Mouse (Mus musculus): ENCODE data around the gene St5. TPM values are rescaled to one million over a fixed set of nuclear protein-coding genes. Genes with fewer than 3 reads are reported as not detected.

The St5 gene
- polyA plus RNA-seq, 1 experiment from 2014 or later: 19.7 TPM

GRCm38 (mm10) chr7:109524763-109525162 is 178.6 kb downstream of the St5 start:
- no peaks in the 10 kb centered on the region for H3K9me3 ChIP-seq
- H3K27ac ChIP-seq: no peak overlapping the region
- peaks cover 15% of the 10 kb centered on the region for H3K4me1 ChIP-seq
- H3K27me3 ChIP-seq (replicated peaks): no peaks in the 10 kb centered on the region
- no peak overlapping the region for H3K9ac ChIP-seq
- no peak overlapping the region for H3K4me2 ChIP-seq
- peaks cover 33% of the 10 kb centered on the region; the same call in 1 of the 2 replicates for H3K36me3 ChIP-seq (replicated peaks)
- no peak for ATAC-seq (replicated peaks)
- no peak overlapping the region for H3K4me3 ChIP-seq
- WGBS: 87% methylated on average over 3 of the region's 3 CpGs

- ATAC-seq (replicated peaks): no peak
- H3K36me3 ChIP-seq (replicated peaks): peaks cover 33% of the 10 kb centered on the region; the same call in 1 of the 2 replicates
Measured at GRCm38 (mm10) chr7:109524442-109524744, 179.0 kb downstream of the St5 start.

GRCm38 (mm10) chr7:109523741-109524441 is 179.5 kb downstream of the St5 start:
- H3K27ac ChIP-seq: no peak overlapping the region
- ATAC-seq (replicated peaks): no peak
- 70% methylated on average over 6 of the region's 6 CpGs for WGBS

More at GRCm38 (mm10) chr7:109524442-109524744, 179.0 kb downstream of the St5 start:
- Histone ChIP-seq H3K27ac (no peak overlapping the region), H3K4me2 (no peak overlapping the region), H3K4me1 (peaks cover 17% of the 10 kb centered on the region), H3K27me3 (replicated peaks) (no peaks in the 10 kb centered on the region), H3K4me3 (no peak overlapping the region), H3K9ac (no peak overlapping the region), H3K9me3 (no peaks in the 10 kb centered on the region)

GRCm38 (mm10) chr7:109523304-109523703 is 180.1 kb downstream of the St5 start:
- ATAC-seq (replicated peaks): no peak
- no peak overlapping the region for H3K4me3 ChIP-seq
- peaks cover 33% of the 10 kb centered on the region; the same call in 1 of the 2 replicates for H3K36me3 ChIP-seq (replicated peaks)
- no peak overlapping the region for H3K27ac ChIP-seq
- peaks cover 18% of the 10 kb centered on the region for H3K4me1 ChIP-seq
- H3K4me2 ChIP-seq: no peak overlapping the region
- 70% methylated on average over 2 of the region's 2 CpGs for WGBS
- no peaks in the 10 kb centered on the region for H3K9me3 ChIP-seq
- H3K9ac ChIP-seq: no peak overlapping the region
- no peaks in the 10 kb centered on the region for H3K27me3 ChIP-seq (replicated peaks)

More at GRCm38 (mm10) chr7:109523741-109524441, 179.5 kb downstream of the St5 start:
- Histone ChIP-seq H3K9me3 (no peaks in the 10 kb centered on the region), H3K27me3 (replicated peaks) (no peaks in the 10 kb centered on the region), H3K4me1 (peaks cover 17% of the 10 kb centered on the region), H3K4me3 (no peak overlapping the region), H3K4me2 (no peak overlapping the region), H3K36me3 (replicated peaks) (peaks cover 33% of the 10 kb centered on the region; the same call in 1 of the 2 replicates), H3K9ac (no peak overlapping the region)

GRCm38 (mm10) chr7:109522084-109522483 is 181.3 kb downstream of the St5 start:
- WGBS: 78% methylated on average over 5 of the region's 5 CpGs
- H3K27ac ChIP-seq: no peak overlapping the region
- no peak overlapping the region for H3K9ac ChIP-seq
- H3K4me3 ChIP-seq: no peak overlapping the region
- no peak overlapping the region for H3K4me2 ChIP-seq
- H3K36me3 ChIP-seq (replicated peaks): peaks cover 33% of the 10 kb centered on the region; the same call in 1 of the 2 replicates
- no peaks in the 10 kb centered on the region for H3K27me3 ChIP-seq (replicated peaks)
- peaks cover 27% of the 10 kb centered on the region for H3K4me1 ChIP-seq
- no peak for ATAC-seq (replicated peaks)
- H3K9me3 ChIP-seq: no peaks in the 10 kb centered on the region

- Histone ChIP-seq H3K9ac (peak overlapping the region; percentile 100), H3K9me3 (no peaks in the 10 kb centered on the region), H3K4me3 (peak overlapping the region; percentile 97), H3K27me3 (replicated peaks) (no peaks in the 10 kb centered on the region), H3K4me1 (peaks cover 27% of the 10 kb centered on the region), H3K36me3 (replicated peaks) (peaks cover 30% of the 10 kb centered on the region; the same call in 1 of the 2 replicates), H3K4me2 (peak overlapping the region; percentile 86), H3K27ac (no peak overlapping the region)
- 0 out of 2 replicates have a peak, but pooled peaks have one; percentile 1 for ATAC-seq (replicated peaks)
- 7% methylated on average over 10 of the region's 10 CpGs for WGBS
Measured at GRCm38 (mm10) chr7:109519936-109520335, 183.5 kb downstream of the St5 start.

- H3K4me2 ChIP-seq: peak within 1 kb of the TSS; percentile 86
- H3K4me3 ChIP-seq: peak within 1 kb of the TSS; percentile 97
- ATAC-seq (replicated peaks): peak; percentile 96
- H3K4me1 ChIP-seq: peaks cover 27% of the 10 kb centered on the region
- peaks cover 23% of the 10 kb centered on the region; the same call in 1 of the 2 replicates for H3K36me3 ChIP-seq (replicated peaks)
- peak within 1 kb of the TSS; percentile 92 for H3K27ac ChIP-seq
- H3K9me3 ChIP-seq: no peaks in the 10 kb centered on the region
- under 1% methylated on average over 68 of the region's 72 CpGs for WGBS
- peak within 1 kb of the TSS; percentile 100 for H3K9ac ChIP-seq
- no peaks in the 10 kb centered on the region for H3K27me3 ChIP-seq (replicated peaks)
Measured at GRCm38 (mm10) chr7:109518838-109519696, 184.3 kb downstream of the St5 start, which contains the start of gene Rpl27a. Rpl27a (plus strand) TSS chr7:109519147.

- H3K4me1 ChIP-seq: peaks cover 27% of the 10 kb centered on the region
- H3K27me3 ChIP-seq (replicated peaks): no peaks in the 10 kb centered on the region
- H3K36me3 ChIP-seq (replicated peaks): peaks cover 22% of the 10 kb centered on the region; the same call in 1 of the 2 replicates
- no peak for ATAC-seq (replicated peaks)
- H3K9me3 ChIP-seq: no peaks in the 10 kb centered on the region
- peak overlapping the region; percentile 68 for H3K4me2 ChIP-seq
- peak overlapping the region; percentile 97 for H3K4me3 ChIP-seq
- H3K27ac ChIP-seq: peak overlapping the region; percentile 92
- 18% methylated on average over 10 of the region's 10 CpGs for WGBS
- peak overlapping the region; percentile 63 for H3K9ac ChIP-seq
Measured at GRCm38 (mm10) chr7:109518036-109518681, 185.2 kb downstream of the St5 start.

- ATAC-seq (replicated peaks): no peak
- peaks cover 7% of the 10 kb centered on the region; the same call in 1 of the 2 replicates for H3K36me3 ChIP-seq (replicated peaks)
- whole genome bisulfite sequencing: 93% methylated on average over 3 of the region's 3 CpGs
- H3K4me2 ChIP-seq: no peak overlapping the region
- no peaks in the 10 kb centered on the region for H3K9me3 ChIP-seq
- H3K9ac ChIP-seq: no peak overlapping the region
- no peak overlapping the region for H3K4me3 ChIP-seq
- no peaks in the 10 kb centered on the region for H3K27me3 ChIP-seq (replicated peaks)
- peaks cover 27% of the 10 kb centered on the region for H3K4me1 ChIP-seq
- no peak overlapping the region for H3K27ac ChIP-seq
Measured at GRCm38 (mm10) chr7:109516500-109516899, 186.9 kb downstream of the St5 start.

GRCm38 (mm10) chr7:109511838-109512237 is 191.6 kb downstream of the St5 start:
- no peaks in the 10 kb centered on the region for H3K9me3 ChIP-seq
- no peaks in the 10 kb centered on the region for H3K36me3 ChIP-seq (replicated peaks)
- no peak overlapping the region for H3K9ac ChIP-seq
- peaks cover 11% of the 10 kb centered on the region for H3K4me1 ChIP-seq
- H3K27me3 ChIP-seq (replicated peaks): no peaks in the 10 kb centered on the region
- no peak overlapping the region for H3K4me2 ChIP-seq
- WGBS: 96% methylated on average over 3 of the region's 3 CpGs
- no peak overlapping the region for H3K27ac ChIP-seq
- no peak overlapping the region for H3K4me3 ChIP-seq
- ATAC-seq (replicated peaks): no peak

GRCm38 (mm10) chr7:109510799-109511198 is 192.6 kb downstream of the St5 start:
- Histone ChIP-seq H3K4me1 (peaks cover 14% of the 10 kb centered on the region), H3K27ac (no peak overlapping the region), H3K9me3 (no peaks in the 10 kb centered on the region), H3K9ac (no peak overlapping the region), H3K4me3 (no peak overlapping the region), H3K36me3 (replicated peaks) (no peaks in the 10 kb centered on the region), H3K27me3 (replicated peaks) (no peaks in the 10 kb centered on the region), H3K4me2 (no peak overlapping the region)
- 69% methylated on average over 2 of the region's 2 CpGs for WGBS
- ATAC-seq (replicated peaks): no peak

- no peak within 1 kb of the TSS for H3K4me3 ChIP-seq
- H3K9ac ChIP-seq: no peak within 1 kb of the TSS
- H3K36me3 ChIP-seq (replicated peaks): no peaks in the 10 kb centered on the region
- peak; percentile 10; the same call in 1 of the 2 replicates for ATAC-seq (replicated peaks)
- no peaks in the 10 kb centered on the region for H3K27me3 ChIP-seq (replicated peaks)
- H3K4me1 ChIP-seq: peaks cover 14% of the 10 kb centered on the region
- 85% methylated on average over 4 of the region's 4 CpGs for WGBS
- H3K4me2 ChIP-seq: peak within 1 kb of the TSS; percentile 25
- H3K9me3 ChIP-seq: no peaks in the 10 kb centered on the region
- peak within 1 kb of the TSS; percentile 44; the same call in 1 of the 2 replicates for H3K27ac ChIP-seq
Measured at GRCm38 (mm10) chr7:109508034-109508433, 195.4 kb downstream of the St5 start, which contains the start of gene Trim66. Trim66 (minus strand) TSS chr7:109508134.
